Mouse (Mus musculus): Measurements from ENCODE around the gene Kcnd1. TPM values are rescaled to one million over a fixed set of nuclear protein-coding genes. Genes with fewer than 3 reads are reported as not detected.
"Not testable (repeated sequence)": the region's sequence is repeated elsewhere in the genome, so short reads cannot be mapped to it uniquely, and the experiment has no call there.

Gene Kcnd1
- total RNA-seq (2021) = 1.0 and 1.2 TPM in 2 replicates
- long read RNA-seq, partial matches to known transcripts = 0 of 1 reads
- long read RNA-seq, other reads (novel, unspliced or antisense) = 1 of 1 reads

GRCm38 (mm10) chrX:7821865-7822779 lies at the start of gene Kcnd1:
Kcnd1 (plus strand) TSS chrX:7822289.
- DNase-seq = no peak

GRCm38 (mm10) chrX:7772766-7773165 lies 49.3 kb upstream of the Kcnd1 start:
- no peak for DNase-seq

- DNase-seq = no peak
Measured at GRCm38 (mm10) chrX:7775501-7776205, 46.4 kb upstream of the Kcnd1 start.

- peak; percentile 43 for DNase-seq
Measured at GRCm38 (mm10) chrX:7776329-7777082, 45.6 kb upstream of the Kcnd1 start.

GRCm38 (mm10) chrX:7778450-7779244 lies 43.4 kb upstream of the Kcnd1 start:
- DNase-seq = no peak

GRCm38 (mm10) chrX:7779294-7779693 lies 42.8 kb upstream of the Kcnd1 start:
- no peak for DNase-seq

- DNase-seq = no peak
Measured at GRCm38 (mm10) chrX:7782603-7783092, 39.4 kb upstream of the Kcnd1 start.

- DNase-seq = peak; percentile 73
Measured at GRCm38 (mm10) chrX:7789542-7790136, 32.5 kb upstream of the Kcnd1 start, which contains the start of gene Gripap1. Gripap1 (plus strand) TSS chrX:7789765.

- no peak for DNase-seq
Measured at GRCm38 (mm10) chrX:7790309-7790708, 31.8 kb upstream of the Kcnd1 start.

GRCm38 (mm10) chrX:7793361-7793760 lies 28.7 kb upstream of the Kcnd1 start:
- DNase-seq = no peak

- peak; percentile 30 for DNase-seq
Measured at GRCm38 (mm10) chrX:7795016-7795415, 27.1 kb upstream of the Kcnd1 start.

GRCm38 (mm10) chrX:7797327-7797726 lies 24.8 kb upstream of the Kcnd1 start:
- no peak for DNase-seq

GRCm38 (mm10) chrX:7802157-7802556 lies 19.9 kb upstream of the Kcnd1 start:
- DNase-seq = not testable (repeated sequence)

- DNase-seq = not testable (repeated sequence)
Measured at GRCm38 (mm10) chrX:7815016-7815415, 7.1 kb upstream of the Kcnd1 start.

- DNase-seq = no peak
Measured at GRCm38 (mm10) chrX:7837146-7837545, 15.1 kb downstream of the Kcnd1 start.

- DNase-seq = no peak
Measured at GRCm38 (mm10) chrX:7840842-7841162, 18.7 kb downstream of the Kcnd1 start.

- peak; percentile 91 for DNase-seq
Measured at GRCm38 (mm10) chrX:7841163-7842162, 19.4 kb downstream of the Kcnd1 start, which contains the start of gene Otud5. Otud5 (plus strand) TSS chrX:7841364.

GRCm38 (mm10) chrX:7842318-7842717 lies 20.2 kb downstream of the Kcnd1 start:
- peak; percentile 4 for DNase-seq

GRCm38 (mm10) chrX:7847845-7848244 lies 25.8 kb downstream of the Kcnd1 start:
- DNase-seq = no peak

- peak; percentile 29 for DNase-seq
Measured at GRCm38 (mm10) chrX:7854578-7854977, 32.5 kb downstream of the Kcnd1 start.

All from adrenal gland, postnatal 25 days (tissue).